Mouse (Mus musculus): ENCODE results near the gene AI481877. TPM values are rescaled to one million over a fixed set of nuclear protein-coding genes. Genes with fewer than 3 reads are reported as not detected.

AI481877 gene
- polyA plus RNA-seq, 1 experiment from 2014 or later = not detected

GRCm38 (mm10) chr4:59051081-59051480 lies 87.7 kb downstream of the AI481877 start:
- ATAC-seq (ENCODE audit: low FRiP score, low TSS enrichment) (no peak), DNase-seq (no peak)
- Histone ChIP-seq H3K4me1 (ENCODE audit: control insufficient read depth, insufficient read depth, low read length) (no peaks in the 10 kb centered on the region), H3K27ac (replicated peaks; ENCODE audit: low read depth, low read length) (no peak overlapping the region), H3K4me3 (replicated peaks; ENCODE audit: low read depth, low read length) (no peak overlapping the region), H3K4me2 (ENCODE audit: low read length) (no peak overlapping the region), H3K9ac (replicated peaks; ENCODE audit: low read length) (no peak overlapping the region), H3K27me3 (ENCODE audit: control insufficient read depth, insufficient read depth, low read length) (no peaks in the 10 kb centered on the region), H3K9me3 (ENCODE audit: control insufficient read depth, low read length) (no peaks in the 10 kb centered on the region), H3K36me3 (ENCODE audit: control insufficient read depth, insufficient read depth, low read length) (no peaks in the 10 kb centered on the region)
- whole genome bisulfite sequencing = 97% methylated on average over 1 of the region's 1 CpGs

GRCm38 (mm10) chr4:59047222-59047621 lies 91.6 kb downstream of the AI481877 start:
- 23% methylated on average over 3 of the region's 3 CpGs for WGBS
- DNase-seq (no peak), ATAC-seq (ENCODE audit: low FRiP score, low TSS enrichment) (no peak)
- Histone ChIP-seq H3K27ac (replicated peaks; ENCODE audit: low read depth, low read length) (no peak overlapping the region), H3K4me1 (ENCODE audit: control insufficient read depth, insufficient read depth, low read length) (no peaks in the 10 kb centered on the region), H3K36me3 (ENCODE audit: control insufficient read depth, insufficient read depth, low read length) (peaks cover under 1% of the 10 kb centered on the region), H3K9ac (replicated peaks; ENCODE audit: low read length) (no peak overlapping the region), H3K4me3 (replicated peaks; ENCODE audit: low read depth, low read length) (no peak overlapping the region), H3K4me2 (ENCODE audit: low read length) (no peak overlapping the region), H3K27me3 (ENCODE audit: control insufficient read depth, insufficient read depth, low read length) (no peaks in the 10 kb centered on the region), H3K9me3 (ENCODE audit: control insufficient read depth, low read length) (no peaks in the 10 kb centered on the region)

GRCm38 (mm10) chr4:59043891-59044290 lies 94.9 kb downstream of the AI481877 start:
- Histone ChIP-seq H3K9me3 (ENCODE audit: control insufficient read depth, low read length) (no peaks in the 10 kb centered on the region), H3K9ac (replicated peaks; ENCODE audit: low read length) (no peak overlapping the region), H3K27me3 (ENCODE audit: control insufficient read depth, insufficient read depth, low read length) (no peaks in the 10 kb centered on the region), H3K4me1 (ENCODE audit: control insufficient read depth, insufficient read depth, low read length) (no peaks in the 10 kb centered on the region), H3K4me2 (ENCODE audit: low read length) (no peak overlapping the region), H3K27ac (replicated peaks; ENCODE audit: low read depth, low read length) (no peak overlapping the region), H3K4me3 (replicated peaks; ENCODE audit: low read depth, low read length) (no peak overlapping the region), H3K36me3 (ENCODE audit: control insufficient read depth, insufficient read depth, low read length) (peaks cover 17% of the 10 kb centered on the region)
- DNase-seq (no peak), ATAC-seq (ENCODE audit: low FRiP score, low TSS enrichment) (no peak)
- 88% methylated on average over 6 of the region's 6 CpGs for WGBS

GRCm38 (mm10) chr4:59043074-59043473 lies 95.7 kb downstream of the AI481877 start:
- ATAC-seq (ENCODE audit: low FRiP score, low TSS enrichment) = no peak
- H3K27ac ChIP-seq (replicated peaks; ENCODE audit: low read depth, low read length) = no peak overlapping the region
- H3K4me1 ChIP-seq (ENCODE audit: control insufficient read depth, insufficient read depth, low read length) = no peaks in the 10 kb centered on the region
- H3K9ac ChIP-seq (replicated peaks; ENCODE audit: low read length) = no peak overlapping the region
- no peaks in the 10 kb centered on the region for H3K27me3 ChIP-seq (ENCODE audit: control insufficient read depth, insufficient read depth, low read length)
- 99% methylated on average over 5 of the region's 5 CpGs for WGBS
- no peak overlapping the region for H3K4me3 ChIP-seq (replicated peaks; ENCODE audit: low read depth, low read length)
- no peaks in the 10 kb centered on the region for H3K9me3 ChIP-seq (ENCODE audit: control insufficient read depth, low read length)
- DNase-seq = no peak
- H3K4me2 ChIP-seq (ENCODE audit: low read length) = no peak overlapping the region
- peaks cover 17% of the 10 kb centered on the region for H3K36me3 ChIP-seq (ENCODE audit: control insufficient read depth, insufficient read depth, low read length)

GRCm38 (mm10) chr4:59040397-59041287 lies 98.1 kb downstream of the AI481877 start:
- no peaks in the 10 kb centered on the region for H3K27me3 ChIP-seq (ENCODE audit: control insufficient read depth, insufficient read depth, low read length)
- no peak overlapping the region for H3K27ac ChIP-seq (replicated peaks; ENCODE audit: low read depth, low read length)
- H3K4me3 ChIP-seq (replicated peaks; ENCODE audit: low read depth, low read length) = no peak overlapping the region
- no peak overlapping the region for H3K4me2 ChIP-seq (ENCODE audit: low read length)
- ATAC-seq (ENCODE audit: low FRiP score, low TSS enrichment) (no peak), DNase-seq (no peak)
- 0 out of 2 replicates have a peak, but pooled peaks cover 3% of the 10 kb centered on the region for H3K4me1 ChIP-seq (ENCODE audit: control insufficient read depth, insufficient read depth, low read length)
- 90% methylated on average over 11 of the region's 11 CpGs for WGBS
- no peaks in the 10 kb centered on the region for H3K9me3 ChIP-seq (ENCODE audit: control insufficient read depth, low read length)
- no peak overlapping the region for H3K9ac ChIP-seq (replicated peaks; ENCODE audit: low read length)
- H3K36me3 ChIP-seq (ENCODE audit: control insufficient read depth, insufficient read depth, low read length) = peaks cover 17% of the 10 kb centered on the region

- DNase-seq (no peak), ATAC-seq (ENCODE audit: low FRiP score, low TSS enrichment) (no peak)
- Histone ChIP-seq H3K4me2 (ENCODE audit: low read length) (no peak overlapping the region), H3K9me3 (ENCODE audit: control insufficient read depth, low read length) (no peaks in the 10 kb centered on the region), H3K4me3 (replicated peaks; ENCODE audit: low read depth, low read length) (no peak overlapping the region), H3K4me1 (ENCODE audit: control insufficient read depth, insufficient read depth, low read length) (0 out of 2 replicates have a peak, but pooled peaks cover 3% of the 10 kb centered on the region), H3K9ac (replicated peaks; ENCODE audit: low read length) (no peak overlapping the region), H3K36me3 (ENCODE audit: control insufficient read depth, insufficient read depth, low read length) (peaks cover 17% of the 10 kb centered on the region), H3K27ac (replicated peaks; ENCODE audit: low read depth, low read length) (no peak overlapping the region), H3K27me3 (ENCODE audit: control insufficient read depth, insufficient read depth, low read length) (no peaks in the 10 kb centered on the region)
- 70% methylated on average over 3 of the region's 3 CpGs for WGBS
These were observed 101.3 kb downstream of the AI481877 start for GRCm38 (mm10) chr4:59037525-59037924.

GRCm38 (mm10) chr4:59036490-59037127 lies 102.2 kb downstream of the AI481877 start:
- 53% methylated on average over 13 of the region's 13 CpGs for WGBS
- no peaks in the 10 kb centered on the region for H3K27me3 ChIP-seq (ENCODE audit: control insufficient read depth, insufficient read depth, low read length)
- 0 out of 2 replicates have a peak overlapping the region, but pooled peaks have one; percentile 5 for H3K4me3 ChIP-seq (replicated peaks; ENCODE audit: low read depth, low read length)
- ATAC-seq (ENCODE audit: low FRiP score, low TSS enrichment) = no peak
- H3K9me3 ChIP-seq (ENCODE audit: control insufficient read depth, low read length) = no peaks in the 10 kb centered on the region
- 0 out of 2 replicates have a peak, but pooled peaks cover 3% of the 10 kb centered on the region for H3K4me1 ChIP-seq (ENCODE audit: control insufficient read depth, insufficient read depth, low read length)
- peaks cover 11% of the 10 kb centered on the region for H3K36me3 ChIP-seq (ENCODE audit: control insufficient read depth, insufficient read depth, low read length)
- H3K4me2 ChIP-seq (ENCODE audit: low read length) = peak overlapping the region; percentile 60
- peak; percentile 84 for DNase-seq
- no peak overlapping the region for H3K27ac ChIP-seq (replicated peaks; ENCODE audit: low read depth, low read length)
- H3K9ac ChIP-seq (replicated peaks; ENCODE audit: low read length) = no peak overlapping the region

- no peak for DNase-seq
- 0 out of 2 replicates have a peak, but pooled peaks cover 3% of the 10 kb centered on the region for H3K4me1 ChIP-seq (ENCODE audit: control insufficient read depth, insufficient read depth, low read length)
- peak overlapping the region; percentile 96 for H3K9ac ChIP-seq (replicated peaks; ENCODE audit: low read length)
- H3K36me3 ChIP-seq (ENCODE audit: control insufficient read depth, insufficient read depth, low read length) = peaks cover 11% of the 10 kb centered on the region
- no peaks in the 10 kb centered on the region for H3K27me3 ChIP-seq (ENCODE audit: control insufficient read depth, insufficient read depth, low read length)
- no peaks in the 10 kb centered on the region for H3K9me3 ChIP-seq (ENCODE audit: control insufficient read depth, low read length)
- H3K4me2 ChIP-seq (ENCODE audit: low read length) = peak overlapping the region; percentile 60
- peak overlapping the region; percentile 80 for H3K4me3 ChIP-seq (replicated peaks; ENCODE audit: low read depth, low read length)
- H3K27ac ChIP-seq (replicated peaks; ENCODE audit: low read depth, low read length) = peak overlapping the region; percentile 96
- ATAC-seq (ENCODE audit: low FRiP score, low TSS enrichment) = peak; percentile 41
- WGBS = 55% methylated on average over 18 of the region's 18 CpGs
These were observed 102.9 kb downstream of the AI481877 start for GRCm38 (mm10) chr4:59035786-59036350.

All from midbrain, embryonic 14.5 days (tissue).